Mouse (Mus musculus) CH12.LX (cell line): ENCODE results near the gene Lysmd3. TPM values are rescaled to one million over a fixed set of nuclear protein-coding genes. Genes with fewer than 3 reads are reported as not detected.

Source experiments
- DNase-seq: peaks from one replicate; pipeline ENCODE4 v3.0.0-alpha.2; 2013; ENCODE audit errors: extremely low read depth
- H3K27ac ChIP-seq: 2 replicates; pipeline ENCODE4 v1.5.1; 2012; ENCODE audit warnings: low read depth, mild to moderate bottlenecking, control low read depth, moderate library complexity; ENCODE audit not compliant: insufficient read depth
- H3K27me3 ChIP-seq: replicated peaks from 2 replicates; pipeline ENCODE3; 2012; ENCODE audit warnings: inconsistent platforms
- H3K36me3 ChIP-seq, 2 experiments: replicated peaks in 1 of 2; 2 replicates each; pipeline versions ENCODE3 to v1.6.1; 2012; ENCODE audit warnings: inconsistent platforms in 1 of 2, low read length in 1 of 2, mild to moderate bottlenecking in 1 of 2, mixed read lengths in 1 of 2, moderate library complexity in 1 of 2; ENCODE audit not compliant: control insufficient read depth in 1 of 2, insufficient read depth in 1 of 2
- H3K4me1 ChIP-seq, 2 experiments: 2 replicates each; pipeline ENCODE4 v1.6.1; 2012; ENCODE audit warnings: inconsistent platforms in 1 of 2, moderate library complexity in 1 of 2; ENCODE audit not compliant: insufficient read depth in 2 of 2, control insufficient read depth in 1 of 2
- H3K4me2 ChIP-seq: 2 replicates; pipeline ENCODE4 v1.6.1; 2012; ENCODE audit warnings: low read depth, mild to moderate bottlenecking, control low read depth; ENCODE audit not compliant: poor library complexity, insufficient read depth, severe bottlenecking
- H3K4me3 ChIP-seq, 3 experiments: fragments of 150-350 bp in 1 of 3; sonication (generic) in 1 of 3; replicated peaks in 1 of 3; 2 replicates each; pipeline versions ENCODE3 to v1.5.1; 2011 to 2012; ENCODE audit warnings: low read depth in 2 of 3, low read length in 2 of 3, mild to moderate bottlenecking in 2 of 3, moderate library complexity in 2 of 3, control low read depth in 1 of 3, improper control_type of control experiment in 1 of 3, inconsistent platforms in 1 of 3, mixed read lengths in 1 of 3; ENCODE audit not compliant: poor library complexity in 1 of 3
- H3K79me2 ChIP-seq: replicated peaks from 2 replicates; pipeline ENCODE4 v1.6.1; 2012; ENCODE audit warnings: mild to moderate bottlenecking, moderate library complexity; ENCODE audit not compliant: control insufficient read depth, poor library complexity, insufficient read depth, severe bottlenecking; ENCODE audit errors: extremely low read depth
- H3K9ac ChIP-seq: 2 replicates; pipeline ENCODE4 v1.6.1; 2012; ENCODE audit warnings: low read depth, mild to moderate bottlenecking, control low read depth, moderate library complexity; ENCODE audit not compliant: insufficient read depth
- H3K9me3 ChIP-seq: replicated peaks from 2 replicates; pipeline ENCODE3; 2012; ENCODE audit warnings: low read length, inconsistent platforms, mixed read lengths
- BHLHE40 ChIP-seq: IDR thresholded peaks from 2 replicates; pipeline ENCODE4 v1.6.1; 2011; ENCODE audit warnings: mild to moderate bottlenecking, low read depth, low read length, improper control_type of control experiment
- ELF1 ChIP-seq: IDR thresholded peaks from 2 replicates; pipeline ENCODE4 v1.6.1; 2014; ENCODE audit warnings: low read depth, mild to moderate bottlenecking, inconsistent platforms, low read length, improper control_type of control experiment
- HCFC1 ChIP-seq: IDR thresholded peaks from 2 replicates; pipeline ENCODE4 v1.6.1; 2012; ENCODE audit warnings: low read depth, mild to moderate bottlenecking, inconsistent platforms, low read length, improper control_type of control experiment
- KAT2A ChIP-seq: IDR thresholded peaks from 2 replicates; pipeline ENCODE4 v1.6.1; 2012; ENCODE audit warnings: low read length, improper control_type of control experiment, inconsistent platforms; ENCODE audit not compliant: insufficient replicate concordance
- MAX ChIP-seq: IDR thresholded peaks from 2 replicates; pipeline ENCODE4 v1.6.1; 2011; ENCODE audit warnings: low read length, improper control_type of control experiment
- MAZ ChIP-seq: IDR thresholded peaks from 2 replicates; pipeline ENCODE4 v1.6.1; 2012; ENCODE audit warnings: low read depth, mild to moderate bottlenecking, inconsistent platforms, low read length, improper control_type of control experiment, moderate library complexity
- MXI1 ChIP-seq: IDR thresholded peaks from 2 replicates; pipeline ENCODE4 v1.6.1; 2011; ENCODE audit warnings: mild to moderate bottlenecking, low read depth, low read length, improper control_type of control experiment
- MYC ChIP-seq: IDR thresholded peaks from 2 replicates; pipeline ENCODE4 v1.6.1; 2011; ENCODE audit warnings: low read depth, mild to moderate bottlenecking, improper control_type of control experiment, low read length
- NRF1 ChIP-seq: IDR thresholded peaks from 2 replicates; pipeline ENCODE4 v1.6.1; 2014; ENCODE audit warnings: low read depth, mild to moderate bottlenecking, inconsistent platforms, low read length, improper control_type of control experiment, moderate library complexity
- PAX5 ChIP-seq: IDR thresholded peaks from 2 replicates; pipeline ENCODE4 v1.6.1; 2012; ENCODE audit warnings: low read length, inconsistent platforms, mixed read lengths
- POLR2A ChIP-seq: IDR thresholded peaks from 2 replicates; pipeline ENCODE4 v1.6.1; 2011; ENCODE audit warnings: low read depth, mild to moderate bottlenecking, improper control_type of control experiment, low read length
- POLR2AphosphoS2 ChIP-seq: IDR thresholded peaks from 2 replicates; pipeline ENCODE4 v1.6.1; 2011; ENCODE audit warnings: low read depth, low read length, improper control_type of control experiment
- RAD21 ChIP-seq: IDR thresholded peaks from 2 replicates; pipeline ENCODE4 v1.6.1; 2011; ENCODE audit warnings: low read depth, mild to moderate bottlenecking, low read length, improper control_type of control experiment, moderate library complexity
- SMC3 ChIP-seq: IDR thresholded peaks from 2 replicates; pipeline ENCODE4 v1.6.1; 2011; ENCODE audit warnings: low read depth, low read length, improper control_type of control experiment
- TCF12 ChIP-seq: IDR thresholded peaks from 2 replicates; pipeline ENCODE4 v1.6.1; 2014; ENCODE audit warnings: low read depth, mild to moderate bottlenecking, inconsistent platforms, low read length, improper control_type of control experiment
- USF1 ChIP-seq: IDR thresholded peaks from 2 replicates; pipeline ENCODE4 v1.6.1; 2014; ENCODE audit warnings: low read depth, mild to moderate bottlenecking, inconsistent platforms, low read length, improper control_type of control experiment
- ZC3H11A ChIP-seq: IDR thresholded peaks from 2 replicates; pipeline ENCODE4 v1.6.1; 2012; ENCODE audit warnings: low read depth, mild to moderate bottlenecking, inconsistent platforms, low read length, improper control_type of control experiment
- ZKSCAN1 ChIP-seq: IDR thresholded peaks from 2 replicates; pipeline ENCODE4 v1.6.1; 2012; ENCODE audit warnings: low read depth, inconsistent platforms, low read length, improper control_type of control experiment, borderline replicate concordance
- ZNF384 ChIP-seq: IDR thresholded peaks from 2 replicates; pipeline ENCODE4 v1.6.1; 2012; ENCODE audit warnings: low read depth, low read length, improper control_type of control experiment, inconsistent platforms
- dilution Hi-C: fragments of 300-500 bp; cut with MboI; formaldehyde crosslinking; loops from 2 replicates; pipeline ENCODE4 v1.14.3; 2020; ENCODE audit warnings: low sequenced_read_pairs; ENCODE audit not compliant: extremely low pct_unique_long_range_greater_than_20kb, extremely low pct_ligation_motif_present
- in situ Hi-C: fragments of 300-500 bp; cut with MboI; formaldehyde crosslinking; loops from 3 replicates; pipeline ENCODE4 v1.14.3; 2019; ENCODE audit warnings: low sequenced_read_pairs, low pct_ligation_motif_present, low pct_unique_long_range_greater_than_20kb, mixed read lengths
- polyA plus RNA-seq: library from polyadenylated mRNA; unstranded; fragments of >175 nt; gene quantifications from 2 replicates; pipeline ENCODE4 v1.2.1, GENCODE M21; 2012; ENCODE audit warnings: low read depth; ENCODE audit not compliant: insufficient read length
- total RNA-seq, 2 experiments: library from RNA; depleted of rRNA; stranded (reverse); fragments of 300-350 nt in 1 of 2; fragments of >200 nt in 1 of 2; gene quantifications; 2 replicates each; pipeline ENCODE4 v1.2.3; 2012 to 2014

Gene Lysmd3
- total and polyA plus RNA-seq, 3 experiments: 7.3 to 17.7 (median 15.1) TPM

GRCm38 (mm10) chr13:81711546-81712371 is 54.3 kb downstream of the Lysmd3 start:
- peak overlapping the region; percentile 77 for H3K4me2 ChIP-seq
- no peaks in the 10 kb centered on the region for H3K9me3 ChIP-seq
- H3K4me3 ChIP-seq: peak overlapping the region; percentile 67 to 88 (median 80)
- peaks cover 3 to 27% of the 10 kb centered on the region in 2 experiments; a peak in 3 of 4 replicates for H3K4me1 ChIP-seq
- H3K9ac ChIP-seq: peak overlapping the region; percentile 24
- in situ Hi-C loops: no loop called here
- dilution Hi-C loops: no loop called here
- H3K27ac ChIP-seq: peak overlapping the region; percentile 50
- TF ChIP-seq NRF1 (no peak), MXI1 (peak; percentile 40; the same call in 1 of the 2 replicates)
- peaks cover 13% of the 10 kb centered on the region for H3K79me2 ChIP-seq
- peaks cover 0 to 7% of the 10 kb centered on the region in 2 experiments for H3K36me3 ChIP-seq
- no peak for DNase-seq
- no peaks in the 10 kb centered on the region for H3K27me3 ChIP-seq

DNA sequence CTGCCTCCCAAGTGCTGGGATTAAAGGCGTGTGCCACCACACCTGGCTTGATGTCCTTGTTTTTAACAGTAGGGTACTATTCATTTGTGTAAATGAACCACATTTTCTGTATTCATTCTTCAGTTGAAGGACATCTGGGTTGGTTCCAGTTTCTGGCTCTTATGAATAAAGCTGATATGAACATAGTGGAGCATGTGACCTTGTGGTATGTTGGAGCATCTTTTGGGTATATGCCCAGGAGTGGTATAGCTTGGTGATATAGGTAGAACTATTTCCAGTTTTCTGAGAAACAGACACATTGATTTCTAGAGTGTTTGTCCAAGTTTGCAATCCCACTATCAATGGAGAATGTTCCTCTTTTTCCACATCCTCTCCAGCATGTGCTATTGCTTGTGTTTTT is 56.4 kb downstream of the Lysmd3 start:
- H3K9ac ChIP-seq: no peak overlapping the region
- peaks cover 3 to 22% of the 10 kb centered on the region in 2 experiments; a peak in 3 of 4 replicates for H3K4me1 ChIP-seq
- no peak for DNase-seq
- in situ Hi-C loops (no loop called here), dilution Hi-C loops (no loop called here)
- peaks cover 0 to under 1% of the 10 kb centered on the region in 2 experiments for H3K36me3 ChIP-seq
- H3K27me3 ChIP-seq: no peaks in the 10 kb centered on the region
- TF ChIP-seq PAX5 (no peak), POLR2A (no peak), ZC3H11A (no peak), MYC (no peak), ZNF384 (no peak), MAZ (no peak), MAX (no peak), USF1 (no peak), RAD21 (no peak), ZKSCAN1 (no peak), BHLHE40 (no peak), POLR2AphosphoS2 (no peak), SMC3 (no peak), HCFC1 (no peak), TCF12 (no peak), ELF1 (no peak), KAT2A (no peak)
- no peak overlapping the region for H3K27ac ChIP-seq
- no peaks in the 10 kb centered on the region for H3K9me3 ChIP-seq
- H3K79me2 ChIP-seq: peaks cover 8% of the 10 kb centered on the region
- H3K4me3 ChIP-seq: no peak overlapping the region
- H3K4me2 ChIP-seq: no peak overlapping the region

Other genes with a start within 250 kb of the Lysmd3 start
- 0.13 and 0.17 TPM in 2 replicates for gene Adgrv1, start 24.5 kb upstream of the Lysmd3 start, total RNA-seq (2012; rRNA removed)
- 0.26 and 0.44 TPM in 2 replicates for gene Adgrv1, start 24.5 kb upstream of the Lysmd3 start, total RNA-seq (2014; rRNA removed)
- 0.27 and 0.31 TPM in 2 replicates for gene Adgrv1, start 24.5 kb upstream of the Lysmd3 start, polyA plus RNA-seq
- 19.1 and 22.0 TPM in 2 replicates for gene Polr3g, start 53.4 kb downstream of the Lysmd3 start, total RNA-seq (2012; rRNA removed)
- gene Polr3g, start 53.4 kb downstream of the Lysmd3 start, total RNA-seq (2014; rRNA removed): 51.2 and 52.5 TPM in 2 replicates
- gene Polr3g, start 53.4 kb downstream of the Lysmd3 start, polyA plus RNA-seq: 45.2 and 54.0 TPM in 2 replicates
- 0.38 and 0.42 TPM in 2 replicates for gene Mblac2, start 53.7 kb downstream of the Lysmd3 start, total RNA-seq (2012; rRNA removed)
- gene Mblac2, start 53.7 kb downstream of the Lysmd3 start, total RNA-seq (2014; rRNA removed): 0.54 and 0.71 TPM in 2 replicates
- gene Mblac2, start 53.7 kb downstream of the Lysmd3 start, polyA plus RNA-seq: 0.13 and 0.74 TPM in 2 replicates
- 55.6 and 70.0 TPM in 2 replicates for gene Cetn3, start 125.4 kb downstream of the Lysmd3 start, total RNA-seq (2012; rRNA removed)
- gene Cetn3, start 125.4 kb downstream of the Lysmd3 start, total RNA-seq (2014; rRNA removed): 158 and 198 TPM in 2 replicates
- 211 and 239 TPM in 2 replicates for gene Cetn3, start 125.4 kb downstream of the Lysmd3 start, polyA plus RNA-seq